Mouse (Mus musculus) ovary, postnatal 10 days (tissue): ENCODE results near the gene Rab12.
"Not testable (repeated sequence)": the region's sequence is repeated elsewhere in the genome, so short reads cannot be mapped to it uniquely, and the experiment has no call there.

Source experiments
- DNase-seq: peaks from one replicate; pipeline ENCODE4 v3.0.0; 2022; ENCODE audit warnings: low spot score

Rab12 gene

DNA sequence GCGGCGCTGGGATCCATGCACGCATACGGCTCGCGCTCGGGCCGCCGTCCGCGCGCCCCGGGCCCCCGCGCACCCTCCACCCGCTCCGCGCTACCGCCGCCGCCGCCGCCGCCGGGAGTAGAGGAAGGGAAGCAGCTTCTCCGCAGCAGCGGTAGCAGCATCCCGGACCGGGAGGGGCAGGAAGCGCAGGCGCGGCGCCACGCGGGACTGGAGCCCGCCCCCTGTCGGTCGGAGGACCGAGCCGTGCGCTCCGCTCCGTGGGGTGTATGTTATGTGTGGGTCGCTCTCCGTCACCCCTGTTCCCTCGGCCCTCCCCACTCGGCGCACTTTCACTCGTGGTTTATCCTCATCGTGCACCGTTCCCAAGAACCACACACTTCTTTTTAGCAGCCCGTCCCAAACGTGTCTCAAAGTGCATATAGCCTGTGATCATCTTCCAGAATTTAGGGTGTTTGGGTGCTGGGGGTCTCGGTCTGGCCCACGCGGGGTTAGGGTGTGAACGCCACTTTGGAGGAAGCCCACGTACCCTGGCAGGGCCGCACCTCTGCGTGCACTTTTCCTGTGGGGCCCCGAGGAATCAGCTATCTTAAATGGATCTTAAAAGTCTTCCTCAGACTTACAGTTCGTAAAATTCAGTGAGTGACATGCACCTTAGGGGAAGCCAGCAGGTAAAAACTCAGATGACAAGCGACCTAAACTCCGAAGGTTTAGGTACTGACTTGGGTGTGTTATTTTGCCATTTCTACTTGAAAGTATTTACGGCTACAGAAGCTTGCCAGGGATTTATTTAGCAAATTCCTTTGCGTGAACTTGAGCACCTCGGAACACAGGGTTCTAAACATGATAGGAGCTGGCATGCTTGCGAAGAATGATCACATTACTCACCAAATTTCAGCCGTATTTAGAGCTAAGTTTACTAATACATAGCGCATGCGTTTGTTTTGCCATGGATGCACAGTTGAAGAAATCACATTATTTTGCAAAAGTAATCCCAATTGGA lies at the start of gene Rab12:
Gene Rab12 (minus strand): TSS at position 176 of the 1,000 bp plus-strand sequence.
- peak; percentile 81 for DNase-seq

DNA sequence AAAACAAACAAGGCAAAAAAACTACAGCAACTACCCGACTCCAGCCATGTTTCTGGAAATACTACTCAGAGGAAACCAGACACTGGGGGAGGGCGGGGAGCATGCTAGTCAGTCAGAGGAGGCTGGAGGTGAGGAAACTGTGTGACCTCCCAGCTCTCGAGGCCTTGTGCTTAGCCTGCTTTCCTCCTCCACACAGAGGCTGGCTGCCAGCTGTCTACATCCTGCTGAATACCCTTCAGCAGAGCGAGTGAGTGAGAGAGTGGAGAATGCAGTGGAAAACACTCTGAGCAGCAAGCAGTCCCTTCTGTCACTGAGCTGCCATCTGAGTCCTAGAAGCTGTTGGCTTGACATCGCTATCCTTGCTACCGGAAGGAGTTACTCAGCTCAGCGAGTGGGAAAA lies 44.7 kb upstream of the Rab12 start:
- DNase-seq, result no peak

GRCm38 (mm10) chr17:66563551-66563950 lies 44.0 kb upstream of the Rab12 start:
- no peak for DNase-seq

GRCm38 (mm10) chr17:66561380-66561779 lies 41.9 kb upstream of the Rab12 start:
- no peak for DNase-seq

- no peak for DNase-seq
These were observed 39.1 kb upstream of the Rab12 start for GRCm38 (mm10) chr17:66558404-66559317.

DNA sequence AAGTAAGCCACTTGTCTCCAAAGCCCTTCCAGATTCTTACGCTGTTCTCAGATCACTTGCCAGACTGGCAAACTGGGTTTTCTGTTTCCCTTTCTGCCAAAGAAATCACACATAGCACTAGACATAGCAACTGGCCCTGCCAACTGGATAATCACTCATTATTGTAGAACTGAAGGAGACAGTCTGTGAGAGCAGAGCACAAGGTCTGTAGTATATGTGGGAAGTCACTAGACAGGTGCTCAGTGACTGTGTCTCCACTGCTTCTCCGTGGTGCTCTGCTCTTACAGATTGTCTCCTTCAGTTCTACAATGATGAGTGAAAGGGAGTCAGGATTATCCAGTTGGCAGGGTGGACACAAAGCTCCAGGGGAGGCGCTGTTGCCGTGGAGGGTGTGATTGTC lies 33.2 kb upstream of the Rab12 start:
- no peak for DNase-seq

DNA sequence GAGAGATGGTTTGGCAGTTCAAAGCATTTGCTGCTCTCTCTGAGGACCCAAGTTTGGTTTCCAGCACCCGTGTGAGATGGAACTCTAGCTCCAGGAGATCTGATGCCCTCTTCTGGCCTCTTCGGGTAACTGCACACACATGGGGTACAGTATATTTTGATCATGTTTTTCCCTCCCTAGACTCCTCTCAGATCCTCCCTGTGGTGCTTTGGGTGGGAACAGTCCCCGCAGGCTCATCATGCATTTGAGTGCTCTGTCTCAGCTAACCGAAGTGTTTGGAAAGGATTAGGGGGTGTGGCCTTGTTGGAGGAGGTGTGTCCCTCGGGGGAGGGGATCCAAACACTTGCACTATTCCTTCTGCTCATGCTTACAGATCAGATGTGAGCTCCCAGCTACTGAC lies 31.0 kb upstream of the Rab12 start:
- DNase-seq, result no peak

DNA sequence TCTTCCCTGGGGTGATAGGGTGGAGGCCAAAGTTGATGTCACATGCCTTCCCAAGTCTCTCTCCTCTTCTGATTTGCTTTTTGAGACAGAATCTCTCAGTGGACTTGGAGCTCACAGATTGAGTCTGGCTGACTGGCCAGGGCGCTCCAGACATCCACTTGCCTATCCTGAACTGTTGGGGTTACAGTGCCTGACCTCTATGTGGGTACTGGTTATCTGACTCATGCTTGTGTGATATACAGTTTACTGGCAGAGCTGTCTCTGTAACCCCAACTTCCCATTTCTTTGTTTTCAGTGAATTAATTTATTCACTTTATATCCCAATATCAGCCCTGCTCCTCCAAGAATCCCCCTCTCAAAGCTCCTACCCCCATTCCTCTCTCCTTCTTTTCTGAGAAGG lies 12.8 kb upstream of the Rab12 start:
- DNase-seq, result no peak

DNA sequence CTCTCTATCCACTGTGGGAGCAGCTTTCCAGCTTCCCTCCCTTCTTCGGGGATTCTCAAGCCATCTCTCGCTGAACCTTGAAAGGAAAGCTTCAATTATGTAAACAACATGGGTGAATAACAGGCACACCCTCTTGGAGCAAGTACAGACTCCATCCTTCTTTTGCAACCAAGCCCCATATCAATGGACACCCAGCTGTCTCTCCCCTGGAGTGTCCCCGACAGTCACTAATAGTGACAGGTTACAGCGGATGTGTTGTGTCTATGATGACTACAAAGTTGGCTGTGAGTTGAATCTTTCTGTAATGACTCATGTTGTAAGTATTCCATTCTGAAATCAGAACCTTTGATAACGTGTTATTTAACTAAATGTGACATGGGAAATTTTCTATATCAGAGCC lies 3.9 kb upstream of the Rab12 start:
- no peak for DNase-seq

DNA sequence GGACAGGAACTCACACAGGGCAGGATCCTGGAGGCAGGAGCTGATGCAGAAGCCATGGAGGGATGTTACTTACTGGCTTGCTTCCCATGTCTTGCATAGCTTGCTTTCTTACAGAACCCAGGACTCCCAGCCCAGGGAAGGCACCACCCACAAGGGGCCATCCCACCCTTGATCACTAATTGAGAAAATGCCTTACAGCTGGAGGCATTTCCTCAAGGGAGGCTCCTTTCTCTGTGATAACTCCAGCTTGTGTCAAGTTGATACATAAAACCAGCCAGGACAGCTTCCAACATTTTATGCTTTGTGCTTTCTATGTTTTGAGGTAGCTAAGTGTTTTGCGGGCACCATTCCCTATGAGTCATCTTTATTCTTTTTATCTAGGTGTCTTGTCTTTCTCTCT lies 3.1 kb upstream of the Rab12 start:
- not testable (repeated sequence) for DNase-seq

DNA sequence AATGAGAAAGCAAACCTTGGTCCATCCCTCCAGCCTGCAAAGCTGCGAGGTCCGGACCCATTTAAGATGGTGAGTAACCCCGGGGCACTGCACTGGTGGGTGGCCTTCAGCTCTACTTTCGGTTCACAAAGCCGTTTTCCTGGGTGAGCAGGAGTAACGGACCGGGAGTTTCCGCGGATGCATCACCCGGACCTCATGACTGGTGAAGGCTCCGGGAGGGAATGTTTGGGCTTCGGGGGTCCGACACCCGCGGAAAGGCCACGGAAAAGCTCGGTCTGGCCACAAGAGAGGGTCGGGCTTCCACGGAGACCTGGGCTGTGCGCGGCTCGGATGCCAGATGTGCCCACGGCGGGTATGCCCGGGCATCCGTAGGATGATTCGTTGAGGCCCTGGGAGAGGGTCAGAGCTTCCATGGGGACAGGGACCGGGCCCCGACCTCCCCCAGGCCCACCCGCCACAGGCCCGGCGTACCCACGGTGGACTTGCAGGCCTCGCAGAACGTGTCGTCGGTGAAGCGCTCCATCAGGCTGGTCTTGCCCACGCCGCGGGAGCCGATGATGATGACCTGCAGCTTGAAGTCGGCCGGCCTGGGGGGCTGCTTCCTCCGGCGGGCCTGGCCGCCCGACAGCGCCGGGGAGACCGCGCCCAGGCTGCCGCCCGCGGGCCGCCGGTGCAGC lies 514 bp downstream of the Rab12 start:
- DNase-seq, result peak; percentile 11

DNA sequence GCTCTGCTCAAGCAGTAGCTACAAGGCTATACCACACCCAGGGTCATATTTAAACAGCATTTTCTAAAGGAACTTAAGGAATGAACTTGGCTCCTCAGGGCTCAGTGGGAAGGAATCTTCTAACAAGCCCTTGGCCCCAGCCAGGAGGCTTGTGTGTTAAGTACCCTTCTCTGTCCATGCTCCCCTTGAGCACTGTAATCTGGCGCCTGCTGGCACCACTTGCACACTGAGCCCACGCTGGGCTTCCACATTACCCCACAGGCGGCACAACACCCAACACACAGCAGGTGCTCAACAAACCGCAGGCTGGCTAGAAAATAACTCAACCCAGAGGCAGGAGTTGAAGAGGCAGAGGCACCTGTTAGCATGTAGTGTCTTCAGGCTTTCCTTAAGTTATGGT lies 2.6 kb downstream of the Rab12 start:
- no peak for DNase-seq

DNA sequence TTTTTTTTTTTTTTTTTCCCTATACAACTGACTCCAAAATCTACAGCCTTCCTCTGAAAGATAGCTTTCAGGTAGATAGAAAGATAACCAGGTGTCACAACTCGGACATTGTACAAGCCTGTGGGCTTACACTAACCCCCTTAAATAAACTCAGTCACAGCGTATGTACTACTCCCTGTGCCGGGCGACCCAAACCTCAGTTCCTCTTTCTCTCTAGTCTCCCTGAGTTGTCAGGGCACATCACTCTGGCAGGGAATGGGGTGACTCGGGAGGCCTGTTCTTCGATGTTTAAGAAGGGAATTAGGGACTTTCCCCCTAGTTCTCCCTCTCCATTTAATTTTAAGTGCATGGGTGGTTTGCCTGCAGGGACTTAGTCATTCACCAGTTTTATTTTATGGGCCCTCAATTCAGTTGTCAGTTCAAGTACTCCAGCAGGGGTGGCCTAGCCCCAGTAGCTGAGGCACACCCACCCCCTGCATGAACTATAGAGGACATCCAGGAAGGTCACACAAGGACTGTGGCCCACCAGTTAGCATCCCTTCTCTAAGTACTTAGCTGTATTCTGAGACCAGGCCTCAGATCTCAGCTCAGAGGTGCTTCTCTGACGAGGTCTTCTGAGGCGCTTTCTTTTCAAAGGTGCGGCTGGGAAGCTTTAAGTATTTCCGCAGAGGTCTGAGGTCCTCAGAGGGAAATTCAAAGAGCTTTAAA lies 5.1 kb downstream of the Rab12 start:
- no peak for DNase-seq

GRCm38 (mm10) chr17:66512202-66512956 lies 7.2 kb downstream of the Rab12 start:
- no peak for DNase-seq

DNA sequence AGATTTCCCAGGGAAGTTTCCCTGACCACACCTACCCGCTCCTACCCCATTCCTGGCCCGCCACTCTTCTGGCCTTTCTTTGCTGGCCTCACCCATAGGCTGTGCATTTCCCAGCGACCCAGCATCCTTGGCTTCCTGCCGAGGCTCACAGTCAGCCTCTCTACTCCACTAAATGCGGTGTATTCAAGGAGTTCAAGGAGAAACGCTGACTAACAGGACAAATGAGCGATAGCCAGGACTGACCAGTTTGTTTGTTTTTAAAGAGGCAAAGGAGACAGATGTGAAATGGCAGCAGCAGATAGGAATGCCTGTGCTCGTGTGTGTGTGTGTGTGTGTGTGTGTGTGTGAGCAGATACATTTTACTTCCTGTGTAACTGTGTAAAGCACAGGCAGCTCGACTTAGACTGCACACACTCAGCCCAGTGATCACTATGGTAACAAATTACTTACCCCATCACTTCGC lies 9.3 kb downstream of the Rab12 start:
- DNase-seq, result no peak

DNA sequence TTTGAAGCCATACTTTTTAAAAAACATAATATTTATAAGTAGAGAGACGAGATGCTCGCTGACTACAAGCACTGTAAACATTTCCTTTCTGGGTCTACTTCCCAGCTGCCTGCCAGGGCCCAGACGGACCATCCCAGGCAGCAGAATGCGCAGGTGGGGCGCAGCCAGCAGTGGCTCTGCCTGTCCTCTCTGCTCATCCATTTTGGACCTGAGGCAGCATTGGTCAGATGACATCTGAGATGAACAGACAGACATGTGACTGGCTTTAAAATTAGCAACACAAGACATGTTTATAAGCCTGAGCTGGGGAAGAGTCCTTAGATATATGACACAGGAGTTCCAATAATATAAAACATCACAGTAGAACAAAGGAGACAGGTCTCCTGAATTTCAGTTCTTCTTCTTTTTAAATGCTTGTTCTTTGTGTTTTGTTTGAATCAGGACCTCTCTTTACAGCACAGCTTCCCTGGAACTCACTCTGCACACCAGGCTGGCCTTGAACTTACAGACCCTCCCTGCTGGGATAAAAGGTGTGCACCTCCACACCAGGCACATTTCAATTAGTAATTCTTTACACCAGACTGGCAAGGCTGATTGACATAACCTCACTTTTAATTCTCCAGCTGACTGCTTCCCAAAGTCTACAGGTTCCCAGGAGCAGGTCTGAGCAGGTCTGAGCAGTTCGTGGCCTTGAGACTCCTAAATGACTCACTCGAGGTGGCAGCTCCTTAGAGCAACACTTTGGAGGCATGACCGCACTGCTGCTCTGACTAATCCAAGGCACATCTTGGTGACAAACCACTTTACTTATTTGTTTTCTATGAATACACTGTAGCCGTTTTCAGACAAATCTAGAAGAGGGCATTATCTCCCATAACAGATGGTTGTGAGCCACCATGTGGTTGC lies 12.2 kb downstream of the Rab12 start:
- no peak for DNase-seq

GRCm38 (mm10) chr17:66504964-66505363 lies 14.6 kb downstream of the Rab12 start:
- no peak for DNase-seq

- no peak for DNase-seq
These were observed 15.3 kb downstream of the Rab12 start for GRCm38 (mm10) chr17:66504248-66504647.

- DNase-seq, result no peak
These were observed 16.1 kb downstream of the Rab12 start for GRCm38 (mm10) chr17:66503466-66503865.

- DNase-seq, result no peak
These were observed 16.7 kb downstream of the Rab12 start for GRCm38 (mm10) chr17:66502865-66503264.
